Mouse (Mus musculus) forebrain, embryonic 11.5 days (tissue): ENCODE results near the gene Acot1. TPM values are rescaled to one million over a fixed set of nuclear protein-coding genes. Genes with fewer than 3 reads are reported as not detected.
"Not testable (repeated sequence)": the region's sequence is repeated elsewhere in the genome, so short reads cannot be mapped to it uniquely, and the experiment has no call there.

Experiments
- ATAC-seq: fragments of 200-750 bp; cut with Nextera tagmentation; replicated peaks from 2 replicates; pipeline ENCODE4 v1.8.0; 2017; ENCODE audit warnings: moderate TSS enrichment; ENCODE audit not compliant: low FRiP score
- DNase-seq: peaks from one replicate; pipeline ENCODE4 v3.0.0-alpha.2; 2017; ENCODE audit warnings: low spot score
- H3K27ac ChIP-seq: fragments of 300-500 bp; sonication (generic); 2 replicates; pipeline ENCODE4 v1.5.1; 2014; ENCODE audit warnings: low read depth, low read length
- H3K27me3 ChIP-seq: fragments of 300-500 bp; sonication (generic); 2 replicates; pipeline ENCODE4 v1.6.1; 2014; ENCODE audit warnings: mild to moderate bottlenecking, low read length, mixed read lengths; ENCODE audit not compliant: control insufficient read depth, insufficient read depth
- H3K36me3 ChIP-seq: fragments of 300-500 bp; sonication (generic); 2 replicates; pipeline ENCODE4 v1.6.1; 2014; ENCODE audit warnings: mild to moderate bottlenecking, low read length, moderate library complexity, mixed read lengths; ENCODE audit not compliant: control insufficient read depth, insufficient read depth
- H3K4me1 ChIP-seq: fragments of 300-500 bp; sonication (generic); replicated peaks from 2 replicates; pipeline ENCODE4 v1.6.1; 2014; ENCODE audit warnings: low read length, mixed read lengths; ENCODE audit not compliant: control insufficient read depth, insufficient read depth
- H3K4me2 ChIP-seq: fragments of 300-500 bp; sonication (generic); 2 replicates; pipeline ENCODE4 v1.6.1; 2014; ENCODE audit warnings: low read depth, mild to moderate bottlenecking, low read length, moderate library complexity, mixed read lengths; ENCODE audit not compliant: severe bottlenecking
- H3K4me3 ChIP-seq: fragments of 300-500 bp; sonication (generic); 2 replicates; pipeline ENCODE4 v1.5.1; 2014; ENCODE audit warnings: low read depth, low read length
- H3K9ac ChIP-seq: fragments of 300-500 bp; sonication (generic); 2 replicates; pipeline ENCODE4 v1.6.1; 2014; ENCODE audit warnings: low read length
- H3K9me3 ChIP-seq: fragments of 300-500 bp; sonication (generic); 2 replicates; pipeline ENCODE4 v1.6.1; 2016; ENCODE audit warnings: low read length, mixed read lengths; ENCODE audit not compliant: control insufficient read depth
- WGBS: fragments of 180-500 bp; shearing (Covaris S2); extraction: QIAGEN DNeasy Blood & Tissue Kit; methylation state at CpG from one replicate; pipeline ENCODE4 v1.1.7; 2014; 5-methylcytosine and 5-hydroxymethylcytosine counted together
- polyA plus RNA-seq: library from polyadenylated mRNA; unstranded; fragments of >200 nt; fragmentation: Nextera tagmentation; extraction: Ambion mirVana; gene quantifications from 2 replicates; pipeline ENCODE4 v1.2.1, GENCODE M21; 2014

Gene Acot1
- polyA plus RNA-seq, 1 experiment from 2014 or later = 34.1 TPM

- DNase-seq (no peak), ATAC-seq (0 out of 2 replicates have a peak, but pooled peaks have one; percentile 32)
- peak overlapping the region; percentile 73 for H3K9ac ChIP-seq
- H3K27me3 ChIP-seq = no peaks in the 10 kb centered on the region
- H3K4me2 ChIP-seq = peak overlapping the region; percentile 61
- H3K9me3 ChIP-seq = no peaks in the 10 kb centered on the region
- 0 out of 2 replicates have a peak, but pooled peaks cover 3% of the 10 kb centered on the region for H3K4me1 ChIP-seq
- H3K27ac ChIP-seq = no peak overlapping the region
- WGBS = 75% methylated on average over 4 of the region's 4 CpGs
- H3K36me3 ChIP-seq = no peaks in the 10 kb centered on the region
- H3K4me3 ChIP-seq = peak overlapping the region; percentile 53
Measured at GRCm38 (mm10) chr12:83988483-83988882, 20.8 kb upstream of the Acot1 start.

- H3K27me3 ChIP-seq = no peaks in the 10 kb centered on the region
- no peak overlapping the region for H3K4me2 ChIP-seq
- no peaks in the 10 kb centered on the region for H3K36me3 ChIP-seq
- no peaks in the 10 kb centered on the region for H3K9me3 ChIP-seq
- H3K27ac ChIP-seq = no peak overlapping the region
- no peak overlapping the region for H3K4me3 ChIP-seq
- no peak overlapping the region for H3K9ac ChIP-seq
- 0 out of 2 replicates have a peak, but pooled peaks cover 3% of the 10 kb centered on the region for H3K4me1 ChIP-seq
- 94% methylated on average over 4 of the region's 4 CpGs for WGBS
- no peak for ATAC-seq
- no peak for DNase-seq
Measured at GRCm38 (mm10) chr12:83989378-83989777, 19.9 kb upstream of the Acot1 start.

- H3K27ac ChIP-seq = no peak overlapping the region
- no peak for DNase-seq
- no peaks in the 10 kb centered on the region for H3K36me3 ChIP-seq
- no peak overlapping the region for H3K4me3 ChIP-seq
- no peak overlapping the region for H3K9ac ChIP-seq
- WGBS = 64% methylated on average over 2 of the region's 2 CpGs
- H3K4me1 ChIP-seq = no peaks in the 10 kb centered on the region
- H3K27me3 ChIP-seq = no peaks in the 10 kb centered on the region
- H3K9me3 ChIP-seq = no peaks in the 10 kb centered on the region; the same call in 1 of the 2 replicates
- no peak overlapping the region for H3K4me2 ChIP-seq
- no peak for ATAC-seq
Measured at GRCm38 (mm10) chr12:83997221-83997620, 12.1 kb upstream of the Acot1 start.

GRCm38 (mm10) chr12:83998341-83999107 lies 10.8 kb upstream of the Acot1 start:
- no peaks in the 10 kb centered on the region for H3K4me1 ChIP-seq
- H3K36me3 ChIP-seq = no peaks in the 10 kb centered on the region
- no peak overlapping the region for H3K4me2 ChIP-seq
- no peak overlapping the region for H3K27ac ChIP-seq
- 73% methylated on average over 11 of the region's 11 CpGs for WGBS
- ATAC-seq (no peak), DNase-seq (no peak)
- no peak overlapping the region for H3K4me3 ChIP-seq
- H3K9me3 ChIP-seq = no peaks in the 10 kb centered on the region; the same call in 1 of the 2 replicates
- no peak overlapping the region for H3K9ac ChIP-seq
- H3K27me3 ChIP-seq = no peaks in the 10 kb centered on the region

- not testable (repeated sequence) for H3K9me3 ChIP-seq, H3K4me2 ChIP-seq, DNase-seq, H3K4me3 ChIP-seq, H3K9ac ChIP-seq, H3K4me1 ChIP-seq, H3K27me3 ChIP-seq, ATAC-seq, H3K27ac ChIP-seq, H3K36me3 ChIP-seq
- WGBS = 83% methylated on average over 8 of the region's 8 CpGs
Measured at GRCm38 (mm10) chr12:83999237-83999636, 10.1 kb upstream of the Acot1 start.

GRCm38 (mm10) chr12:84000418-84000817 lies 8.9 kb upstream of the Acot1 start:
- Histone ChIP-seq H3K27ac (no peak overlapping the region), H3K4me1 (no peaks in the 10 kb centered on the region), H3K9me3 (no peaks in the 10 kb centered on the region; the same call in 1 of the 2 replicates), H3K27me3 (no peaks in the 10 kb centered on the region), H3K4me3 (no peak overlapping the region), H3K36me3 (no peaks in the 10 kb centered on the region), H3K9ac (no peak overlapping the region), H3K4me2 (no peak overlapping the region)
- DNase-seq (no peak), ATAC-seq (no peak)
- WGBS = 91% methylated on average over 3 of the region's 3 CpGs

- Histone ChIP-seq H3K4me1 (no peaks in the 10 kb centered on the region; the same call in 1 of the 2 replicates), H3K4me3 (no peak overlapping the region), H3K27me3 (no peaks in the 10 kb centered on the region), H3K9ac (no peak overlapping the region), H3K9me3 (no peaks in the 10 kb centered on the region; the same call in 1 of the 2 replicates), H3K27ac (no peak overlapping the region), H3K36me3 (no peaks in the 10 kb centered on the region), H3K4me2 (no peak overlapping the region)
- 92% methylated on average over 1 of the region's 1 CpGs for WGBS
- ATAC-seq (no peak), DNase-seq (no peak)
Measured at GRCm38 (mm10) chr12:84003866-84004265, 5.4 kb upstream of the Acot1 start.

GRCm38 (mm10) chr12:84008251-84008650 lies 1.0 kb upstream of the Acot1 start:
- DNase-seq = no peak
- Histone ChIP-seq H3K4me1 (peaks cover 11% of the 10 kb centered on the region; the same call in 1 of the 2 replicates), H3K27ac (no peak overlapping the region), H3K36me3 (no peaks in the 10 kb centered on the region), H3K4me2 (no peak overlapping the region), H3K9me3 (no peaks in the 10 kb centered on the region), H3K9ac (no peak overlapping the region; the same call in 1 of the 2 replicates), H3K4me3 (no peak overlapping the region), H3K27me3 (no peaks in the 10 kb centered on the region)
- 95% methylated on average over 12 of the region's 12 CpGs for WGBS
- ATAC-seq = no peak
